Mouse (Mus musculus): ENCODE results near the gene Aipl1. TPM values are rescaled to one million over a fixed set of nuclear protein-coding genes. Genes with fewer than 3 reads are reported as not detected.

Aipl1 gene
- polyA plus RNA-seq, 1 experiment, result 0.38 TPM

DNA sequence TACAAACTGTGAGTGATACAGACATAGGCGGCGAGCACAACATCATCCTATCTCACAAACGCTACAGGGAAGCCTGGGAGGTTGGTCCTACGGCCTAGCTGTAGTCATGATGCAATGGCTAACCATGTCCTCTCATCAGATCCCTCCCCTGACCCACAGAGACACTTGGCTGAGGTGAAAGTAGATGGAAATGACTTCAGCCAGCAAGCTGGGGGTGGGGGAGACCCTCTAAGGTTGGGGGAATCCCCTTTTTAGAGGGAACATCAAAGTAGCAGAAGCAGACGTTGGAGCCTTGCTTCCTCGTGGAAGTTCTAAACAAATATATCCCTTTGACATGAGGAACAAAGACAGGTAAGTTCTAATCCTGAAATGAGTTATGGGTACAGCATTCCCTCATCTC, 27.1 kb upstream of the Aipl1 start:
- no peak for TF ChIP-seq POLR2A (IDR thresholded peaks at IDR 0.05; ENCODE audit: insufficient read length, low read depth)
- TF ChIP-seq E2F4 (IDR thresholded peaks at IDR 0.05; ENCODE audit: insufficient read depth), result no peak
- no peak for TF ChIP-seq TCF3 (IDR thresholded peaks at IDR 0.05; ENCODE audit: insufficient read length, low read depth)
- TF ChIP-seq CEBPB (IDR thresholded peaks at IDR 0.05; ENCODE audit: insufficient read depth, poor library complexity, severe bottlenecking), result no peak
- TF ChIP-seq MAX (IDR thresholded peaks at IDR 0.05; ENCODE audit: low read depth), result no peak
- no peak for TF ChIP-seq REST (IDR thresholded peaks at IDR 0.05; ENCODE audit: insufficient read depth, insufficient read length)
- no peak for TF ChIP-seq SRF (IDR thresholded peaks at IDR 0.05; ENCODE audit: control insufficient read depth, insufficient read length, low read depth)
- TF ChIP-seq MYOG (IDR thresholded peaks at IDR 0.05; ENCODE audit: control insufficient read depth in 1 of 3, insufficient read depth in 1 of 3, insufficient read length in 2 of 3, low read depth in 2 of 3), result no peak
- TF ChIP-seq MYOD1 (IDR thresholded peaks at IDR 0.05; ENCODE audit: control insufficient read depth in 1 of 3, insufficient read length in 2 of 3, low read depth in 2 of 3), result no peak
- H3K4me2 ChIP-seq (ENCODE audit: low read depth), result no peak overlapping the region
- H3K4me3 ChIP-seq, result no peak overlapping the region
- no peaks in the 10 kb centered on the region for H3K79me2 ChIP-seq (ENCODE audit: control insufficient read depth, insufficient read depth)
- no peak overlapping the region for H3ac ChIP-seq (ENCODE audit: control insufficient read depth, insufficient read length)
- H3K36me3 ChIP-seq (ENCODE audit: control insufficient read depth, insufficient read depth), result no peaks in the 10 kb centered on the region
- no peaks in the 10 kb centered on the region for H3K27me3 ChIP-seq (ENCODE audit: control insufficient read depth, insufficient read depth, insufficient read length)

GRCm38 (mm10) chr11:72061093-72061620, 23.8 kb upstream of the Aipl1 start:
- TF ChIP-seq E2F4 (IDR thresholded peaks at IDR 0.05; ENCODE audit: insufficient read depth) (no peak), MYOG (IDR thresholded peaks at IDR 0.05; ENCODE audit: control insufficient read depth in 1 of 3, insufficient read depth in 1 of 3, insufficient read length in 2 of 3, low read depth in 2 of 3) (peak in 2 of 3 experiments; percentile 45 to 76), MYOD1 (IDR thresholded peaks at IDR 0.05; ENCODE audit: control insufficient read depth in 1 of 3, insufficient read length in 2 of 3, low read depth in 2 of 3) (peak in 2 of 3 experiments; percentile 66 to 74), MAX (IDR thresholded peaks at IDR 0.05; ENCODE audit: low read depth) (no peak)

DNA sequence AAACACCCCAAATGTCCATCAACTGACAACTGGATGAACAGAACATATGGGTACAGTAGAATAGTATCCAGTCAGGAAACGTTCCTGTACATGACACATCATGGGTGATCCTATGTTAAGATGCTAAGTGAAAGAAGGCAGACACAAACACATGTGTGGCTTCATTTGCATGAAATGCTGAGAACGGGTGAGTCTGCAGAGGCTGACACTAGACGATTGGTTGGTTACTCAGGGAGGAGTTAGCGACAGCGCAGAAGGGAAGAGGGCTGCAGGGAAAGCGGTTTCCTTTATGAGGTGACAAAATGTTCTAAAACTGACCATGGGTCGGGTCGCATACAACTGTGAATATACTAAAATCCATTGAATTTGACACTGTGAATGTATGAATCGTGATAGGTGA, 23.1 kb upstream of the Aipl1 start:
- H3K27me3 ChIP-seq (ENCODE audit: control insufficient read depth, insufficient read depth, insufficient read length), result peaks cover 4% of the 10 kb centered on the region
- no peak overlapping the region for H3ac ChIP-seq (ENCODE audit: control insufficient read depth, insufficient read length)
- TF ChIP-seq MYOG (IDR thresholded peaks at IDR 0.05; ENCODE audit: control insufficient read depth in 1 of 3, insufficient read depth in 1 of 3, insufficient read length in 2 of 3, low read depth in 2 of 3), result no peak
- no peak for TF ChIP-seq REST (IDR thresholded peaks at IDR 0.05; ENCODE audit: insufficient read depth, insufficient read length)
- no peak for TF ChIP-seq TCF3 (IDR thresholded peaks at IDR 0.05; ENCODE audit: insufficient read length, low read depth)
- TF ChIP-seq SRF (IDR thresholded peaks at IDR 0.05; ENCODE audit: control insufficient read depth, insufficient read length, low read depth), result no peak
- TF ChIP-seq TCF12 (IDR thresholded peaks at IDR 0.05; ENCODE audit: insufficient read depth, poor library complexity, severe bottlenecking), result no peak
- TF ChIP-seq E2F4 (IDR thresholded peaks at IDR 0.05; ENCODE audit: insufficient read depth), result no peak
- no peak for TF ChIP-seq MAX (IDR thresholded peaks at IDR 0.05; ENCODE audit: low read depth)
- TF ChIP-seq USF1 (IDR thresholded peaks at IDR 0.05; ENCODE audit: low read depth), result no peak
- TF ChIP-seq POLR2AphosphoS2 (IDR thresholded peaks at IDR 0.05; ENCODE audit: insufficient read length, low read depth), result no peak
- TF ChIP-seq MYOD1 (IDR thresholded peaks at IDR 0.05; ENCODE audit: control insufficient read depth in 1 of 3, insufficient read length in 2 of 3, low read depth in 2 of 3), result no peak
- TF ChIP-seq POLR2A (IDR thresholded peaks at IDR 0.05; ENCODE audit: insufficient read length, low read depth), result no peak
- TF ChIP-seq CEBPB (IDR thresholded peaks at IDR 0.05; ENCODE audit: insufficient read depth, poor library complexity, severe bottlenecking), result no peak
- no peaks in the 10 kb centered on the region for H3K36me3 ChIP-seq (ENCODE audit: control insufficient read depth, insufficient read depth)
- H3K4me2 ChIP-seq (ENCODE audit: low read depth), result no peak overlapping the region
- H3K4me3 ChIP-seq, result no peak overlapping the region
- no peaks in the 10 kb centered on the region for H3K79me2 ChIP-seq (ENCODE audit: control insufficient read depth, insufficient read depth)

More at GRCm38 (mm10) chr11:72061093-72061620, 23.8 kb upstream of the Aipl1 start:
- Histone ChIP-seq H3K4me2 (ENCODE audit: low read depth) (no peak overlapping the region), H3K36me3 (ENCODE audit: control insufficient read depth, insufficient read depth) (no peaks in the 10 kb centered on the region), H3K4me3 (no peak overlapping the region), H3K79me2 (ENCODE audit: control insufficient read depth, insufficient read depth) (no peaks in the 10 kb centered on the region), H3K27me3 (ENCODE audit: control insufficient read depth, insufficient read depth, insufficient read length) (peaks cover 4% of the 10 kb centered on the region), H3ac (ENCODE audit: control insufficient read depth, insufficient read length) (no peak overlapping the region)

GRCm38 (mm10) chr11:72057166-72057565, 19.9 kb upstream of the Aipl1 start:
- Histone ChIP-seq H3K27me3 (ENCODE audit: control insufficient read depth, insufficient read depth, insufficient read length) (peaks cover 4% of the 10 kb centered on the region), H3K79me2 (ENCODE audit: control insufficient read depth, insufficient read depth) (no peaks in the 10 kb centered on the region), H3ac (ENCODE audit: control insufficient read depth, insufficient read length) (no peak overlapping the region), H3K4me3 (no peak overlapping the region), H3K4me2 (ENCODE audit: low read depth) (no peak overlapping the region), H3K36me3 (ENCODE audit: control insufficient read depth, insufficient read depth) (no peaks in the 10 kb centered on the region)
- TF ChIP-seq USF1 (IDR thresholded peaks at IDR 0.05; ENCODE audit: low read depth), result no peak

DNA sequence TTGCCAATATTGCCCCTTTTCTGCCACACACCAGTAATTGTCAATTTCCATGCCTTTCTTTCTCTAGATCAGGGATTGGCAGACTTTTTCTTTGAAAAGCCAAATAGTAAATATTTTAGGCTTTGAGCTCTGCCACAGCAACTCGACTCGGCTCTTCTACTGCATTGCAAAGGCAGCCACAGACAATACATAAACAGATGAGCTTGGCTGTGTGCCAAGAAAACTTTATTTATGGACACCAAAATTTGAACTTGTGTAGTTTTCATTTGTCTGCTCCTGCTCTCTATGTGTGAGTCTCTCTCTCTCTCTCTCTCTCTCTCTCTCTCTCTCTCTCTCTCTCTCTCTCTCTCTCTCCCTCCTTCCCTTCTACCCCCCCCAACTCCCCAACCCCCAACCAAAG, 17.9 kb upstream of the Aipl1 start:
- Histone ChIP-seq H3K36me3 (ENCODE audit: control insufficient read depth, insufficient read depth) (no peaks in the 10 kb centered on the region), H3K4me3 (no peak overlapping the region), H3K79me2 (ENCODE audit: control insufficient read depth, insufficient read depth) (no peaks in the 10 kb centered on the region), H3ac (ENCODE audit: control insufficient read depth, insufficient read length) (no peak overlapping the region), H3K27me3 (ENCODE audit: control insufficient read depth, insufficient read depth, insufficient read length) (peaks cover 4% of the 10 kb centered on the region), H3K4me2 (ENCODE audit: low read depth) (no peak overlapping the region)
- TF ChIP-seq TCF3 (IDR thresholded peaks at IDR 0.05; ENCODE audit: insufficient read length, low read depth) (no peak), POLR2AphosphoS2 (IDR thresholded peaks at IDR 0.05; ENCODE audit: insufficient read length, low read depth) (no peak), SRF (IDR thresholded peaks at IDR 0.05; ENCODE audit: control insufficient read depth, insufficient read length, low read depth) (no peak), MYOD1 (IDR thresholded peaks at IDR 0.05; ENCODE audit: control insufficient read depth in 1 of 3, insufficient read length in 2 of 3, low read depth in 2 of 3) (no peak), CEBPB (IDR thresholded peaks at IDR 0.05; ENCODE audit: insufficient read depth, poor library complexity, severe bottlenecking) (no peak), USF1 (IDR thresholded peaks at IDR 0.05; ENCODE audit: low read depth) (no peak), MAX (IDR thresholded peaks at IDR 0.05; ENCODE audit: low read depth) (no peak), E2F4 (IDR thresholded peaks at IDR 0.05; ENCODE audit: insufficient read depth) (no peak), REST (IDR thresholded peaks at IDR 0.05; ENCODE audit: insufficient read depth, insufficient read length) (no peak), MYOG (IDR thresholded peaks at IDR 0.05; ENCODE audit: control insufficient read depth in 1 of 3, insufficient read depth in 1 of 3, insufficient read length in 2 of 3, low read depth in 2 of 3) (no peak), POLR2A (IDR thresholded peaks at IDR 0.05; ENCODE audit: insufficient read length, low read depth) (no peak), TCF12 (IDR thresholded peaks at IDR 0.05; ENCODE audit: insufficient read depth, poor library complexity, severe bottlenecking) (no peak)
